In genomic region chr6:100385640-100386039, GRCm38 (mm10) we compare ENCODE assay signal across 21 mouse cellular contexts.
DNase-seq lines count a peak whose midpoint lies in the region; ATAC-seq and TF ChIP-seq lines count a peak whose summit lies in the region.
"Had no signal": no experiment of that assay in that cellular context is flagged by ENCODE, and none has a peak within 500 bp of the region (broad histone marks: within the 10 kb centered on the region; RNA-seq: fewer than 3 reads in every experiment).

No protein-coding gene starts in this region.

- no peak overlapping the region for H3K4me3 ChIP-seq in kidney, postnatal 0 days (replicated peaks; ENCODE audit: low read depth, low read length)
- H3K4me3 ChIP-seq in midbrain, embryonic 13.5 days (replicated peaks) = no peak overlapping the region
- H3K4me3 ChIP-seq: embryonic facial prominence, embryonic 12.5 days; forebrain, embryonic 15.5 days; heart, adult 2 months; heart, embryonic 15.5 days; hindbrain, embryonic 13.5 days had no signal

- DNase-seq in kidney, postnatal 0 days (ENCODE audit: low spot score) = peak; percentile 47
- DNase-seq in kidney, postnatal 36 days = no peak
- peak; percentile 62 for DNase-seq in ZHBTc4 (ENCODE audit: low read depth, low spot score)
- DNase-seq in large intestine, adult 2 months (ENCODE audit: low read depth, low spot score) = peak; percentile 18
- peak; percentile 39 for DNase-seq in yolk sac, embryonic 10.5 days (ENCODE audit: low spot score)
- DNase-seq in ovary, postnatal 10 days (ENCODE audit: low spot score) = no peak
- DNase-seq in gastrocnemius, postnatal 10 days = no peak
- DNase-seq: adrenal gland, adult 2 months; adrenal gland, postnatal 25 days; cerebellum, adult 2 months; cerebellum, postnatal 10 days; gastrocnemius, postnatal 14 days; heart, adult 2 months; heart, postnatal 14 days had no signal

- no peaks in the 10 kb centered on the region for H3K36me3 ChIP-seq in kidney, postnatal 0 days (ENCODE audit: insufficient read depth, low read length)
- no peaks in the 10 kb centered on the region for H3K36me3 ChIP-seq in midbrain, embryonic 13.5 days
- H3K36me3 ChIP-seq: embryonic facial prominence, embryonic 12.5 days; forebrain, embryonic 15.5 days; heart, embryonic 15.5 days; hindbrain, embryonic 13.5 days had no signal

- no peak overlapping the region for H3K27ac ChIP-seq in kidney, postnatal 0 days
- H3K27ac ChIP-seq in midbrain, embryonic 13.5 days = no peak overlapping the region
- H3K27ac ChIP-seq: embryonic facial prominence, embryonic 12.5 days; forebrain, embryonic 15.5 days; heart, adult 2 months; heart, embryonic 15.5 days; hindbrain, embryonic 13.5 days; hindbrain, postnatal 0 days had no signal

- no peak overlapping the region for H3K4me2 ChIP-seq in kidney, postnatal 0 days (ENCODE audit: low read length)
- no peak overlapping the region for H3K4me2 ChIP-seq in midbrain, embryonic 13.5 days (replicated peaks)
- H3K4me2 ChIP-seq: embryonic facial prominence, embryonic 12.5 days; forebrain, embryonic 15.5 days; heart, embryonic 11.5 days; heart, embryonic 15.5 days; hindbrain, embryonic 13.5 days had no signal

- no peaks in the 10 kb centered on the region for H3K9me3 ChIP-seq in kidney, postnatal 0 days (replicated peaks; ENCODE audit: low read length)
- H3K9me3 ChIP-seq in midbrain, embryonic 13.5 days = 0 out of 2 replicates have a peak, but pooled peaks cover 4% of the 10 kb centered on the region
- H3K9me3 ChIP-seq: forebrain, embryonic 15.5 days; heart, embryonic 15.5 days; hindbrain, embryonic 13.5 days had no signal

- WGBS in kidney, postnatal 0 days = 35% methylated on average over 8 of the region's 8 CpGs
- 31% methylated on average over 8 of the region's 8 CpGs for WGBS in large intestine, adult 2 months
- 72% methylated on average over 8 of the region's 8 CpGs for WGBS in midbrain, embryonic 13.5 days

- no peaks in the 10 kb centered on the region for H3K27me3 ChIP-seq in kidney, postnatal 0 days (ENCODE audit: insufficient read depth, low read length)
- peaks cover 5% of the 10 kb centered on the region; the same call in 1 of the 2 replicates for H3K27me3 ChIP-seq in midbrain, embryonic 13.5 days
- H3K27me3 ChIP-seq: embryonic facial prominence, embryonic 12.5 days; forebrain, embryonic 15.5 days; heart, embryonic 15.5 days had no signal

- no peak for ATAC-seq in kidney, postnatal 0 days (replicated peaks; ENCODE audit: low FRiP score, low read depth)
- no peak for ATAC-seq in midbrain, embryonic 13.5 days
- ATAC-seq: forebrain, embryonic 15.5 days; hindbrain, postnatal 0 days had no signal

- no peak overlapping the region for H3K9ac ChIP-seq in kidney, postnatal 0 days (ENCODE audit: low read depth, low read length)
- no peak overlapping the region for H3K9ac ChIP-seq in midbrain, embryonic 13.5 days (replicated peaks)
- H3K9ac ChIP-seq: embryonic facial prominence, embryonic 12.5 days; forebrain, embryonic 15.5 days; heart, embryonic 15.5 days; hindbrain, embryonic 13.5 days had no signal

- peaks cover 2% of the 10 kb centered on the region; the same call in 1 of the 2 replicates for H3K4me1 ChIP-seq in kidney, postnatal 0 days (replicated peaks; ENCODE audit: insufficient read depth, low read length)
- peaks cover 9% of the 10 kb centered on the region for H3K4me1 ChIP-seq in midbrain, embryonic 13.5 days (replicated peaks)

- no peak for TF ChIP-seq CTCF in kidney, postnatal 0 days (IDR thresholded peaks at IDR 0.05; ENCODE audit: low read depth)

Comparison
In these comparisons a context has a peak if more than half of its experiments do, and no peak if none do; other contexts are left out.
1. DNase-seq: peak in kidney, postnatal 0 days (single experiment), ZHBTc4 (single experiment), large intestine, adult 2 months (single experiment) and yolk sac, embryonic 10.5 days (single experiment); none in kidney, postnatal 36 days (0 of 2), ovary, postnatal 10 days (single experiment) and gastrocnemius, postnatal 10 days (single experiment).